Mouse (Mus musculus) testis, adult 2 months (tissue): Measurements from ENCODE around the gene Jam2. TPM values are rescaled to one million over a fixed set of nuclear protein-coding genes. Genes with fewer than 3 reads are reported as not detected.

Experiments
- H3K27ac ChIP-seq: fragments of 200-500 bp; 2 replicates; pipeline ENCODE4 v1.5.1; 2012; ENCODE audit warnings: low read depth, low read length; ENCODE audit not compliant: control insufficient read depth, insufficient read depth
- H3K27me3 ChIP-seq: fragments of 200-500 bp; 2 replicates; pipeline ENCODE4 v1.6.1; 2012; ENCODE audit warnings: mild to moderate bottlenecking, low read length, moderate library complexity; ENCODE audit not compliant: control insufficient read depth, insufficient read depth
- H3K36me3 ChIP-seq: fragments of 200-500 bp; 2 replicates; pipeline ENCODE4 v1.6.1; 2012; ENCODE audit warnings: mild to moderate bottlenecking, low read length; ENCODE audit not compliant: control insufficient read depth, insufficient read depth
- H3K4me1 ChIP-seq: fragments of 200-500 bp; 2 replicates; pipeline ENCODE4 v1.6.1; 2012; ENCODE audit warnings: low read length; ENCODE audit not compliant: control insufficient read depth, insufficient read depth
- H3K4me3 ChIP-seq: fragments of 200-500 bp; 2 replicates; pipeline ENCODE4 v1.5.1; 2012; ENCODE audit warnings: low read depth, mild to moderate bottlenecking, low read length, moderate library complexity, mixed read lengths; ENCODE audit not compliant: control insufficient read depth
- CTCF ChIP-seq: fragments of 200-500 bp; IDR thresholded peaks from 2 replicates; pipeline ENCODE4 v1.5.1; 2012; ENCODE audit warnings: low read depth, mild to moderate bottlenecking, inconsistent platforms, low read length, moderate library complexity; ENCODE audit not compliant: control insufficient read depth, insufficient read depth, insufficient replicate concordance
- POLR2A ChIP-seq: fragments of 200-500 bp; IDR thresholded peaks from 2 replicates; pipeline ENCODE4 v1.6.1; 2012; ENCODE audit warnings: low read depth, mild to moderate bottlenecking, inconsistent platforms, low read length, moderate library complexity; ENCODE audit not compliant: control insufficient read depth
- polyA plus RNA-seq: library from polyadenylated mRNA; depleted of rRNA; stranded (reverse); fragments of >200 nt; gene quantifications from 2 replicates; pipeline ENCODE4 v1.2.3, GENCODE M21; 2012

Gene Jam2
- polyA plus RNA-seq, 1 experiment = 11.9 TPM

- TF ChIP-seq CTCF = no peak
- TF ChIP-seq POLR2A = no peak
- Histone ChIP-seq H3K27ac (no peak overlapping the region), H3K36me3 (no peaks in the 10 kb centered on the region), H3K4me3 (no peak overlapping the region), H3K27me3 (no peaks in the 10 kb centered on the region), H3K4me1 (no peaks in the 10 kb centered on the region)
These were observed 30.9 kb downstream of the Jam2 start for GRCm38 (mm10) chr16:84804866-84805265.

GRCm38 (mm10) chr16:84806175-84806574, 32.3 kb downstream of the Jam2 start:
- no peaks in the 10 kb centered on the region for H3K36me3 ChIP-seq

GRCm38 (mm10) chr16:84807874-84808273, 34.0 kb downstream of the Jam2 start:
- Histone ChIP-seq H3K4me3 (no peak overlapping the region), H3K27me3 (no peaks in the 10 kb centered on the region), H3K4me1 (no peaks in the 10 kb centered on the region), H3K36me3 (no peaks in the 10 kb centered on the region), H3K27ac (no peak overlapping the region)
- no peak for TF ChIP-seq POLR2A
- TF ChIP-seq CTCF = no peak

More at GRCm38 (mm10) chr16:84806175-84806574, 32.3 kb downstream of the Jam2 start:
- H3K4me3 ChIP-seq = no peak overlapping the region
- TF ChIP-seq CTCF (no peak), POLR2A (no peak)
- H3K4me1 ChIP-seq = no peaks in the 10 kb centered on the region
- no peak overlapping the region for H3K27ac ChIP-seq
- H3K27me3 ChIP-seq = no peaks in the 10 kb centered on the region

GRCm38 (mm10) chr16:84810254-84810653, 36.3 kb downstream of the Jam2 start:
- H3K4me1 ChIP-seq = no peaks in the 10 kb centered on the region
- H3K36me3 ChIP-seq = no peaks in the 10 kb centered on the region
- no peaks in the 10 kb centered on the region for H3K27me3 ChIP-seq
- TF ChIP-seq POLR2A (no peak), CTCF (no peak)
- no peak overlapping the region for H3K4me3 ChIP-seq
- H3K27ac ChIP-seq = no peak overlapping the region

DNA sequence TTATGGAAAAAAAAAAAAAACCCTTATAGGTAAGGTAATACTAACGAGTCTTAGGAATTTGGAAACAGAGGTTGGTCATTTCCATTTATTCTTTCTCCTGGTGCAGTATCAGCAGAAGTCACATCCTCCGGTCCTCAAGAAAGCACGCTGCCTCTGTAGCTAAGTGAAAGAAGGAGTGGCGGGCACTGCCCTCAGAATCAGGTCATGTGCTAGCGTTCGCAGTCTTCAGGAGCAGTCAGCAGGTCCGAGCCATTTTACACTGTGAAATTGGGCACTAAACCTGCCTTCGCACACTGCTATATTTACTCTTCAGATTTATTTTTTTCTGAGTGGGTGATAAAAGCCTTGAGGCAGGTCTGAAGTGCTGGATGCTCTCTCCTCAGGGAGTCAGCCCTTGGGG, 39.9 kb downstream of the Jam2 start:
- Histone ChIP-seq H3K27ac (no peak overlapping the region), H3K4me1 (no peaks in the 10 kb centered on the region), H3K4me3 (no peak overlapping the region), H3K36me3 (no peaks in the 10 kb centered on the region), H3K27me3 (no peaks in the 10 kb centered on the region)
- no peak for TF ChIP-seq CTCF
- no peak for TF ChIP-seq POLR2A

- H3K4me3 ChIP-seq = no peak overlapping the region
- no peaks in the 10 kb centered on the region for H3K4me1 ChIP-seq
- TF ChIP-seq POLR2A (no peak), CTCF (no peak)
- no peaks in the 10 kb centered on the region for H3K27me3 ChIP-seq
- no peak overlapping the region for H3K27ac ChIP-seq
- no peaks in the 10 kb centered on the region for H3K36me3 ChIP-seq
These were observed 40.6 kb downstream of the Jam2 start for GRCm38 (mm10) chr16:84814511-84814910.

DNA sequence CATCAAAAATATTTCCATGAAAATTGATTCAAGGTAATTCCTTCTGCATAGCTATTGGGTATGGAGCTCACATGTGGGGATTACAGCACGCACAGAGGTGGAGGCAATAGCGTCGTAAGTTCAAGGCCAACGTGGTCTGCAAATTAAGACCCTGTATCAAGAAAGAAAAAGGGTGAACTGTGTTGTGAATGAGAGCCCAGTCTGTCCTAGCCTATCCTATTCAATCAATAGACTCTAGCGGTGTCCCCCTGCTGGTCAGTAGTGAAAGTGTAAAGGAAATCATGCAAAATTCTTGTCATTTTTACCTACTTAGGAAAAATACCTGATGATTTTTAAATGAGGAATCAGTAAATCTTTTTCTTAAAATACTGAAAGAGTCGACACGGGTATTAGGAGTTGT, 43.5 kb downstream of the Jam2 start:
- H3K4me3 ChIP-seq = no peak overlapping the region
- no peaks in the 10 kb centered on the region for H3K27me3 ChIP-seq
- H3K27ac ChIP-seq = no peak overlapping the region
- H3K4me1 ChIP-seq = no peaks in the 10 kb centered on the region
- no peak for TF ChIP-seq CTCF
- no peak for TF ChIP-seq POLR2A
- no peaks in the 10 kb centered on the region for H3K36me3 ChIP-seq

DNA sequence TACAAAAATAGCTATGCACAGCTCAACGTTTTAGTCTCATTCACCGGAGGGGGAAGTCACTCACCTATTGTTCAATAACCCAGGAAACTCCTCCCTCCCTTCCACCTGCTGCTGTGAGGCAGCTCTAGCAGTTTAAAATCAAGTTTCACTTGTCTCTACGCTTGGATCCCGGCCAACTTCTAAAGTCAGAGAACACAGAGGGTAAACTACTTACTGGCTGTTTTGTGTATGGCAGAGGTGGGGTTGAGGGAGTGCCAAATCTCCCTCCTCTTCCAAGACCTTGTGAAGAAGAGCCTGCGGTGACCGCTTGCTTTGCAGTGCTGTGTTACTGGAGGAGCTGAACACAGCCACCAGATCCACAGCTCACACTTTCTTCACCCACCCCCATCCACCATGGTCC, 51.1 kb downstream of the Jam2 start:
- TF ChIP-seq CTCF (no peak), POLR2A (no peak)
- Histone ChIP-seq H3K27ac (no peak overlapping the region), H3K4me3 (no peak overlapping the region), H3K36me3 (peaks cover 1% of the 10 kb centered on the region; the same call in 1 of the 2 replicates), H3K4me1 (no peaks in the 10 kb centered on the region), H3K27me3 (no peaks in the 10 kb centered on the region)
